Mouse (Mus musculus) left cerebral cortex, postnatal 4 days (tissue): ENCODE measurements around the gene Oxt. TPM values are rescaled to one million over a fixed set of nuclear protein-coding genes. Genes with fewer than 3 reads are reported as not detected.
"Not testable (repeated sequence)": the region's sequence is repeated elsewhere in the genome, so short reads cannot be mapped to it uniquely, and the experiment has no call there.

Source experiments
- DNase-seq: peaks from one replicate; pipeline ENCODE4 v3.0.0-alpha.2; 2022
- intact Hi-C: fragments of 180-260 bp; cut with DNase I; formaldehyde crosslinking; loops from one replicate; pipeline ENCODE4 v1.15.1; 2025
- total RNA-seq, 2 experiments: library from RNA; stranded (reverse); gene quantifications; 2 replicates each; pipeline ENCODE4 v1.2.3; 2021

Oxt gene
- total RNA-seq: 1 to 10 TPM in 1 of 2 experiments, under 1 TPM in 1; 0.88 to 1.0 TPM

GRCm38 (mm10) chr2:130575873-130576272 is at the start of gene Oxt:
Oxt (plus strand) TSS chr2:130576173.
- intact Hi-C loops: no loop called here

GRCm38 (mm10) chr2:130528457-130528856 is 47.5 kb upstream of the Oxt start:
- no peak for DNase-seq

More at GRCm38 (mm10) chr2:130575873-130576272, at the start of gene Oxt:
- DNase-seq: no peak

GRCm38 (mm10) chr2:130529290-130529689 is 46.7 kb upstream of the Oxt start:
- DNase-seq: no peak
- intact Hi-C loops: no loop called here

More at GRCm38 (mm10) chr2:130528457-130528856, 47.5 kb upstream of the Oxt start:
- intact Hi-C loops: no loop called here

- no peak for DNase-seq
- intact Hi-C loops: no loop called here
Measured at GRCm38 (mm10) chr2:130529925-130530324, 46.0 kb upstream of the Oxt start.

- no peak for DNase-seq
- intact Hi-C loops: no loop called here
Measured at GRCm38 (mm10) chr2:130532201-130532600, 43.8 kb upstream of the Oxt start.

- DNase-seq: no peak
- intact Hi-C loops: no loop called here
Measured at GRCm38 (mm10) chr2:130535017-130535416, 41.0 kb upstream of the Oxt start.

DNA sequence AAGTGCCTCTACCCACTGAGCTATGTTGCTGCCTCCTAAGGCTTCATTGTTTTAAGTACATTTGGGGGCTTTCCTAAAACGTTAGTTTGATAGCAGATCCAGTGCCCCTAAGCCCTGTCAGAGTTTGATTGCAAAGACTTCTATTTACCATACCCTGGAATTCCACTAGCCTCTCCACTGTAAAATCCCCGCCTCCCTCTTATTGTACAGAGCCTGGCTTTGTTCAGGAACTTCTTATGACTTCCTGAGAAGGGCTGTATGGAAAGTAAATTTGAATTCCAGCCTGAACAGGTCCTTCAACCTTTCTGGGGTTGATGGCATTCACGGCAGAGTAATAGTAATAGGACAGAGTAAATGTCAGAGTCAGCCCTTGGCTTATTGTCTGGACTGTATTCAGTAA is 39.1 kb upstream of the Oxt start:
- no peak for DNase-seq
- intact Hi-C loops: no loop called here

GRCm38 (mm10) chr2:130538876-130539546 is 37.0 kb upstream of the Oxt start:
- intact Hi-C loops: no loop called here
- no peak for DNase-seq

DNA sequence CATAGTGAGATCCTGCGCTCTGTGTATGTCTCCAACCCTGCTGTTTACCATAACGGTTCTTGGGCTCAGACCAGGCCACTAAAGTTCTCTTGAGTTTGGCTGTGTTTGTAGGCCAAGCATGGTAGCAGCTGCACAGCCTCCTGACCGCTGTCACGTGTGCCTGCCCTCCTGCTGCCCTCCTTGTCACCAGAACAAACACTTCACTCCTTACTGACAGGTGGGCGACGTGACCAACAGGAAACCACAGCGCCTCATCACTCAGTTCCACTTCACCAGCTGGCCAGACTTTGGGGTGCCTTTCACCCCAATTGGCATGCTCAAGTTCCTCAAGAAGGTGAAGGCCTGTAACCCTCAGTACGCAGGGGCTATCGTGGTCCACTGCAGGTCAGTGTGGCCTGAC is 35.7 kb upstream of the Oxt start:
- no peak for DNase-seq
- intact Hi-C loops: no loop called here

GRCm38 (mm10) chr2:130546957-130547356 is 29.0 kb upstream of the Oxt start:
- intact Hi-C loops: no loop called here
- DNase-seq: no peak

- intact Hi-C loops: no loop called here
- no peak for DNase-seq
Measured at GRCm38 (mm10) chr2:130554841-130555240, 21.1 kb upstream of the Oxt start.

- DNase-seq: no peak
- intact Hi-C loops: no loop called here
Measured at GRCm38 (mm10) chr2:130556292-130556691, 19.7 kb upstream of the Oxt start.

GRCm38 (mm10) chr2:130557462-130557861 is 18.5 kb upstream of the Oxt start:
- no peak for DNase-seq
- intact Hi-C loops: no loop called here

- intact Hi-C loops: no loop called here
- DNase-seq: no peak
Measured at GRCm38 (mm10) chr2:130558015-130558414, 18.0 kb upstream of the Oxt start.

DNA sequence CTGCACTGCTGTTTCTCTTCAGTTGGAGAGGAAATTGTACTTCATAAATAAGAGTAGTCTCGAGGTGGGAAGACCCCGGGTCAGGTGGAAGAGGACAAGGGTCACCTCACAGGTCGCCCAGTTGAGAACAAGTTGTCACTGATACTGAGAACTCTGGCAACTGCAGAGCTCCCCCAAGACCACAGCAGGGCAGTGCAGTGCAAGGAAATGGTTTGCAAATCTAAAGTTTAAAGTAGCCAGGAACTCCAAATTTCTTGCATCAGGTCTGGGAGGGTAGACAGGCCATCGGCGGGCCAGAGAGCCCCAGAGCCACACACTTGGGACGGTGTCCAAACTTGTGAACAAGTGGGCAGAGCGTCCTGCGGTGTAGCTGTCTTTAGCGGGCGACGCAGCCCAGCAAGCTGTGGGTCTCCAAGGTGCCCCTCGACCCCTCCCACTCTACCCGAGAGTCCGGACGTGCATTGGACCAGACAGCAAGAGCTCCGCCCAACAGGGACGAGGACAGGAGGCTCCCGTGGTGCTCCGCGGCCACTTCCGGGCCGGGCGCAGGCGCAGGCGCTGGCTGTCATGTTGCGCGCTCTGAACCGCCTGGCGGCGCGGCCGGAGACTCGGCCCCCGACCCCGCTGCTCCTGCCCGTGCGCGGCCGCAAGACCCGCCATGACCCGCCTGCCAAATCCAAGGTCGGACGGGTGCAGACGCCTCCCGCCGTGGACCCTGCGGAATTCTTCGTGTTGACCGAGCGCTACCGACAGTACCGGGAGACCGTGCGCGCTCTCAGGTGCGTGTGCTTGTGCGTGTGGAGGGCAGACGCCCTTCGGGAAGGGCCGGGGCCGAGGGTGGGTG is 12.5 kb upstream of the Oxt start, which contains the start of gene Mrps26:
Mrps26 (plus strand) TSS at position 531 of the 844 bp plus-strand sequence.
- DNase-seq: peak; percentile 94
- intact Hi-C loops: no loop called here

DNA sequence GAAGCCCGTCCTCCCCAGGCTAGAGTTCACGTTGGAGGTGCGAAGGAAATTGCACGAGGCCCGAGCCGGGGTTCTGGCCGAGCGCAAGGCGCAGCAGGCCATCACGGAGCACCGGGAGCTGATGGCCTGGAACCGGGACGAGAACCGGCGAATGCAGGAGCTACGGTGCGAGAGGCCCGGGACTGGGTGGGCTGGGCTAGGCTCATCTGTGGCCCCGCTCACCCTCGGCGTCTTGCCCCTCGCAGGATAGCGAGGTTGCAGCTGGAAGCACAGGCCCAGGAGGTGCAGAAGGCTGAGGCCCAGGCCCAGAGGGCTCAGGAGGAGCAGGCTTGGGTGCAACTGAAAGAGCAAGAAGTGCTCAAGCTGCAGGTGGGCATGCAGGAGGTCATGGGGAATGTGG is 11.9 kb upstream of the Oxt start:
- intact Hi-C loops: no loop called here
- DNase-seq: peak; percentile 19

GRCm38 (mm10) chr2:130564983-130565382 is 11.0 kb upstream of the Oxt start:
- no peak for DNase-seq
- intact Hi-C loops: no loop called here

DNA sequence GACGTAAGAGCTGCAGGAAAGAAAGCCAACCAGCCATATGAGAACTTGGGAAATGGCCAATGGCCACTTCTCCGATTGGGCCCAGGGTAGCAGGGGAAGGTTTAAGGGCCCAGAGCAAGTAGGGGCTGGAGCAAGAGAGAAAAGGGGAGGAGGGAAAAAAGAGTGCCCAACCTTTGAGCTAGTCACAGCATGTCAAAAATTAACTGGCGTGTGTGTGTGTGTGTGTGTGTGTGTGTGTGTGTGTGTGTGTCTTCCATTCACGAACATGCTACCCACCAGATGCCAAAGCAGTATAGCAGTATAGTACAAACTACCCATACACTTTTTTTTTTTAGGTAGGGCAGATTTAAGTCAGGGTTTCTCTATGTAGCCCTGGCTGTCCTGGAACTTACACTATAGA is 7.1 kb upstream of the Oxt start:
- intact Hi-C loops: no loop called here
- DNase-seq: no peak

- DNase-seq: no peak
- intact Hi-C loops: no loop called here
Measured at GRCm38 (mm10) chr2:130569926-130570325, 6.0 kb upstream of the Oxt start.

DNA sequence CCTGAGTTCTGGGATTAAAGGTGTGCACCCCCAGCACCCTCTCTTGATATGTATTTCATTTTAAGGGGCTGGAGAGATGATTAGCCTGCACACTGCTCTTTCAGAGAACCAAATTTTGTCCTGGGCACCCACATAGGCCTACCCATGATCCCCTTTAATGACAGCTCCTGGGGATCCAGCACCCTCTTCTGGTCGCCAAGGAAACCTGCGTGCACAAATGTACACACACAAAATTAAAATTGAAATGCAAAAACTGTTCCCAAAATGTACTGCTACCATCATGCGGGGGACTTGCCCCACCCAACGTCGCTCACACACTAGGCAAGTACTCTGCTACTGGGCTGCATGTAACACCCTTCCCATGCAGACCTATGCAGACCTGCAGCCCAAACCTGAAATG is 1.0 kb upstream of the Oxt start:
- DNase-seq: no peak
- intact Hi-C loops: no loop called here

DNA sequence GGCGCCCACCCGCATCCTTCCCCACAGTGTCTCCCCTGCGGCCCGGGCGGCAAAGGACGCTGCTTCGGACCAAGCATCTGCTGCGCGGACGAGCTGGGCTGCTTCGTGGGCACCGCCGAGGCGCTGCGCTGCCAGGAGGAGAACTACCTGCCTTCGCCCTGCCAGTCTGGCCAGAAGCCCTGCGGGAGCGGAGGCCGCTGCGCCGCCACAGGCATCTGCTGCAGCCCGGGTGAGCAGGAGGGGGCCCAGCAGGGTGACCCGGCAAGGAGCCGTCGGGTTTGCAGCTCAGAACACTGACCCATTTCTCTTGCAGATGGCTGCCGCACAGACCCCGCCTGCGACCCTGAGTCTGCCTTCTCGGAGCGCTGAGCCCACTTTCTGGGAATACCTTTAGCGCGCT is 591 bp downstream of the Oxt start:
- DNase-seq, intact Hi-C loops: not testable (repeated sequence)

- no peak for DNase-seq
- intact Hi-C loops: no loop called here
Measured at GRCm38 (mm10) chr2:130577021-130577420, 1.0 kb downstream of the Oxt start.
